ENCODE assay signal across 8 mouse cellular contexts in the genomic region with DNA sequence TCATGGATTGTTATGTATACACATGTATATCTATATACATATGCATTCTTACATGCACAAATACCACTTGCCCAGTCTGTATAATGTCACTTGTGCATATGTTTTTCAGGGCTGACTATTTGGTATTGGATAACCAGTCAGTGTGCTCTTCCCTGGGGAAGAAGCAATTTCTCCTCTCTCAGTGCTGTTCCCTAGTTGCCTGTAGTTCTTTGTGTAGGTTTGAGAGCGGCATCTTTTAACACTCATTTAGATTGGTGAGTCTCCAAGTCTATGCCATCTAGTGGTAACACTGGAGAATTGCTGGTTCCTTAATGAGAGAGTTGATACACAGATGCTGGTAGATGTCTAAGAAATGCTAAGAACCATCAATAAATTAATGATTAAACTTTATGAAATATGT. TPM values are rescaled to one million over a fixed set of nuclear protein-coding genes. Genes with fewer than 3 reads are reported as not detected.
DNase-seq lines count a peak whose midpoint lies in the region; ATAC-seq and TF ChIP-seq lines count a peak whose summit lies in the region.
"Had no signal": no experiment of that assay in that cellular context is flagged by ENCODE, and none has a peak within 500 bp of the region (broad histone marks: within the 10 kb centered on the region; RNA-seq: fewer than 3 reads in every experiment).

No protein-coding gene starts in this region.

- no peak overlapping the region for H3K27ac ChIP-seq in lung, embryonic 14.5 days (ENCODE audit: low read depth)
- H3K27ac ChIP-seq in neural tube, embryonic 14.5 days (ENCODE audit: low read depth, low read length): no peak overlapping the region
- H3K27ac ChIP-seq in thymus, adult 2 months (ENCODE audit: control insufficient read depth, insufficient read depth, low read length): no peak overlapping the region
- H3K27ac ChIP-seq: heart, embryonic 15.5 days had no signal

- TF ChIP-seq CTCF in lung, embryonic 14.5 days (IDR thresholded peaks at IDR 0.05; ENCODE audit: low read depth): peak; percentile 74
- no peak for TF ChIP-seq CTCF in thymus, adult 2 months (IDR thresholded peaks at IDR 0.05; ENCODE audit: borderline replicate concordance, control insufficient read depth, extremely low read depth, insufficient read depth, low read length, poor library complexity)

- TF ChIP-seq POLR2A in thymus, adult 2 months (IDR thresholded peaks at IDR 0.05; ENCODE audit: control insufficient read depth, extremely low read depth, insufficient read depth, low read length, poor library complexity): no peak

- no peak overlapping the region for H3K4me3 ChIP-seq in lung, embryonic 14.5 days (ENCODE audit: low read depth, low read length)
- H3K4me3 ChIP-seq in neural tube, embryonic 14.5 days (ENCODE audit: low read depth, low read length): no peak overlapping the region
- H3K4me3 ChIP-seq in thymus, adult 2 months (ENCODE audit: control insufficient read depth, insufficient read depth, low read length): no peak overlapping the region
- H3K4me3 ChIP-seq: heart, embryonic 15.5 days had no signal

- no peaks in the 10 kb centered on the region for H3K9me3 ChIP-seq in lung, embryonic 14.5 days (ENCODE audit: low read depth, low read length)
- no peaks in the 10 kb centered on the region for H3K9me3 ChIP-seq in neural tube, embryonic 14.5 days (ENCODE audit: control insufficient read depth, low read length)
- H3K9me3 ChIP-seq: heart, embryonic 15.5 days had no signal

- H3K27me3 ChIP-seq in lung, embryonic 14.5 days (ENCODE audit: insufficient read depth, low read length): no peaks in the 10 kb centered on the region
- no peaks in the 10 kb centered on the region for H3K27me3 ChIP-seq in neural tube, embryonic 14.5 days (ENCODE audit: control insufficient read depth, insufficient read depth, low read length)
- no peaks in the 10 kb centered on the region for H3K27me3 ChIP-seq in thymus, adult 2 months (ENCODE audit: control insufficient read depth, insufficient read depth, low read length)
- H3K27me3 ChIP-seq: heart, embryonic 15.5 days had no signal

- DNase-seq in lung, embryonic 14.5 days: peak; percentile 75
- DNase-seq in lung, postnatal 14 days: no peak
- DNase-seq in c-Kit-positive CD71-negative TER-119-negative erythroid progenitor cells, embryonic 14.5 days (ENCODE audit: low read depth): peak; percentile 9
- DNase-seq in thymus, adult 2 months: no peak

- H3K9ac ChIP-seq in lung, embryonic 14.5 days: no peak overlapping the region
- H3K9ac ChIP-seq in neural tube, embryonic 14.5 days (replicated peaks; ENCODE audit: low read depth, low read length): no peak overlapping the region
- H3K9ac ChIP-seq: heart, embryonic 15.5 days had no signal

- H3K4me2 ChIP-seq in lung, embryonic 14.5 days: no peak overlapping the region
- H3K4me2 ChIP-seq in neural tube, embryonic 14.5 days (ENCODE audit: low read depth, low read length): no peak overlapping the region
- H3K4me2 ChIP-seq: heart, embryonic 15.5 days had no signal

- WGBS in lung, embryonic 14.5 days: 5% methylated on average over 1 of the region's 1 CpGs
- 0% methylated on average over 1 of the region's 1 CpGs for WGBS in neural tube, embryonic 14.5 days
- WGBS in thymus, adult 2 months: 2% methylated on average over 1 of the region's 1 CpGs

- peak; percentile 24; the same call in 1 of the 2 replicates for ATAC-seq in lung, embryonic 14.5 days (ENCODE audit: insufficient read depth)
- ATAC-seq in hematopoietic stem cell, adult 5-6 weeks (replicated peaks in 1 of 2; ENCODE audit: insufficient read depth in 1 of 2, low FRiP score in 2 of 2, low TSS enrichment in 1 of 2, low read depth in 1 of 2, poor library complexity in 2 of 2, severe bottlenecking in 2 of 2): peak; percentile 54 to 64; a peak in 3 of 4 replicates
- ATAC-seq in neural tube, embryonic 14.5 days (ENCODE audit: low read depth): peak; percentile 79
- ATAC-seq in monocyte, adult 5-6 weeks (replicated peaks; ENCODE audit: insufficient number of reproducible peaks, low FRiP score, low TSS enrichment, poor library complexity, severe bottlenecking): no peak

- no peaks in the 10 kb centered on the region for H3K4me1 ChIP-seq in lung, embryonic 14.5 days (ENCODE audit: insufficient read depth)
- H3K4me1 ChIP-seq in neural tube, embryonic 14.5 days (ENCODE audit: control insufficient read depth, insufficient read depth, low read length): no peaks in the 10 kb centered on the region
- H3K4me1 ChIP-seq in thymus, adult 2 months (replicated peaks; ENCODE audit: control insufficient read depth, insufficient read depth, low read length): no peaks in the 10 kb centered on the region
- H3K4me1 ChIP-seq: heart, embryonic 15.5 days had no signal

- no peaks in the 10 kb centered on the region for H3K36me3 ChIP-seq in lung, embryonic 14.5 days (ENCODE audit: insufficient read depth)
- H3K36me3 ChIP-seq in neural tube, embryonic 14.5 days (ENCODE audit: control insufficient read depth, insufficient read depth, low read length): no peaks in the 10 kb centered on the region
- H3K36me3 ChIP-seq in thymus, adult 2 months (ENCODE audit: control insufficient read depth, insufficient read depth, low read length): no peaks in the 10 kb centered on the region
- H3K36me3 ChIP-seq: heart, embryonic 15.5 days had no signal

RNA-seq across cellular contexts. Expression of a gene that starts 34.7 kb away (rescaled TPM):
- 31.4 and 34.3 TPM in 2 replicates for polyA plus RNA-seq in lung, embryonic 14.5 days (2014; fragmentation: Nextera tagmentation; extraction: Ambion mirVana)
- total RNA-seq in hematopoietic stem cell, adult 5-6 weeks (2017): 7.5 and 10.5 TPM in 2 replicates
- polyA plus RNA-seq in neural tube, embryonic 14.5 days (2014; fragmentation: Nextera tagmentation; extraction: Ambion mirVana): 30.0 and 34.9 TPM in 2 replicates
- polyA plus RNA-seq in thymus, adult 2 months (2012; rRNA removed): 0.65 and 1.1 TPM in 2 replicates
- total RNA-seq in monocyte, adult 5-6 weeks (2017): 4.8 to 8.4 TPM (median 7.1 TPM) in 3 replicates

RNA-seq across cellular contexts. Expression of a gene that starts 42.6 kb away (rescaled TPM):
- 5.7 and 7.7 TPM in 2 replicates for polyA plus RNA-seq in lung, embryonic 14.5 days (2014; fragmentation: Nextera tagmentation; extraction: Ambion mirVana)
- total RNA-seq in hematopoietic stem cell, adult 5-6 weeks (2017): not detected in 2 replicates
- polyA plus RNA-seq in neural tube, embryonic 14.5 days (2014; fragmentation: Nextera tagmentation; extraction: Ambion mirVana): 0.72 and 1.3 TPM in 2 replicates
- polyA plus RNA-seq in thymus, adult 2 months (2012; rRNA removed): 0.14 and 0.15 TPM in 2 replicates
- not detected in 3 replicates for total RNA-seq in monocyte, adult 5-6 weeks (2017)

Comparison
In these comparisons a context has a peak if more than half of its experiments do, and no peak if none do; other contexts are left out.
1. DNase-seq: peak in lung, embryonic 14.5 days (single experiment) and c-Kit-positive CD71-negative TER-119-negative erythroid progenitor cells, embryonic 14.5 days (single experiment); none in lung, postnatal 14 days (single experiment) and thymus, adult 2 months (single experiment).
2. RNA of a gene that starts 34.7 kb away (polyA plus RNA-seq): 31.4 to 34.3 TPM in lung, embryonic 14.5 days and 30.0 to 34.9 TPM in neural tube, embryonic 14.5 days; 0.65 to 1.1 TPM in thymus, adult 2 months; every median in the first group is over 10 times any median in the second.